Comparison of ENCODE assay signal across 9 mouse cellular contexts in genomic region chr16:32813362-32813761, GRCm38 (mm10). TPM values are rescaled to one million over a fixed set of nuclear protein-coding genes. Genes with fewer than 3 reads are reported as not detected.
A peak's percentile ranks its signal among the peaks of the same experiment; 100 is the strongest.
DNase-seq lines count a peak whose midpoint lies in the region; ATAC-seq and TF ChIP-seq lines count a peak whose summit lies in the region.
"Had no signal": no experiment of that assay in that cellular context is flagged by ENCODE, and none has a peak within 500 bp of the region (broad histone marks: within the 10 kb centered on the region; RNA-seq: fewer than 3 reads in every experiment).

No protein-coding gene starts in this region.

- H3K4me2 ChIP-seq in midbrain, postnatal 0 days (ENCODE audit: low read depth, low read length, poor library complexity, severe bottlenecking), result peak overlapping the region; percentile 18; the same call in 1 of the 2 replicates
- H3K4me2 ChIP-seq in midbrain, embryonic 15.5 days, result no peak overlapping the region
- peak overlapping the region; percentile 42 for H3K4me2 ChIP-seq in heart, embryonic 16.5 days (ENCODE audit: low read depth, low read length)
- peak overlapping the region; percentile 38; the same call in 1 of the 2 replicates for H3K4me2 ChIP-seq in neural tube, embryonic 15.5 days

- H3K27me3 ChIP-seq in heart, embryonic 10.5 days (ENCODE audit: insufficient read depth, poor library complexity, severe bottlenecking), result no peaks in the 10 kb centered on the region
- H3K27me3 ChIP-seq in midbrain, postnatal 0 days (ENCODE audit: insufficient read depth, low read length), result no peaks in the 10 kb centered on the region
- H3K27me3 ChIP-seq in midbrain, embryonic 15.5 days (replicated peaks), result no peaks in the 10 kb centered on the region
- no peaks in the 10 kb centered on the region for H3K27me3 ChIP-seq in heart, embryonic 16.5 days (ENCODE audit: control insufficient read depth, insufficient read depth, low read length)
- H3K27me3 ChIP-seq in neural tube, embryonic 15.5 days (replicated peaks), result no peaks in the 10 kb centered on the region

- peak overlapping the region; percentile 33 for H3K4me3 ChIP-seq in heart, embryonic 10.5 days
- no peak overlapping the region for H3K4me3 ChIP-seq in midbrain, postnatal 0 days (ENCODE audit: low read depth, low read length)
- no peak overlapping the region for H3K4me3 ChIP-seq in midbrain, embryonic 15.5 days
- no peak overlapping the region; the same call in 1 of the 2 replicates for H3K4me3 ChIP-seq in heart, embryonic 16.5 days (ENCODE audit: low read length)
- no peak overlapping the region for H3K4me3 ChIP-seq in neural tube, embryonic 15.5 days (replicated peaks)

- no peak for TF ChIP-seq CTCF in midbrain, postnatal 0 days (IDR thresholded peaks at IDR 0.05)

- DNase-seq in heart, embryonic 10.5 days (ENCODE audit: low spot score), result no peak
- DNase-seq in heart, adult 18-20 months, result no peak
- no peak for DNase-seq in midbrain, postnatal 0 days (ENCODE audit: low spot score)
- no peak for DNase-seq in gastrocnemius, postnatal 25 days

- H3K9ac ChIP-seq in midbrain, postnatal 0 days (replicated peaks; ENCODE audit: low read length, poor library complexity, severe bottlenecking), result no peak overlapping the region
- no peak overlapping the region for H3K9ac ChIP-seq in midbrain, embryonic 15.5 days
- no peak overlapping the region for H3K9ac ChIP-seq in heart, embryonic 16.5 days (ENCODE audit: low read length)
- no peak overlapping the region for H3K9ac ChIP-seq in neural tube, embryonic 15.5 days (replicated peaks)

- no peak overlapping the region for H3K27ac ChIP-seq in heart, embryonic 10.5 days
- H3K27ac ChIP-seq in midbrain, postnatal 0 days (ENCODE audit: low read depth, low read length), result no peak overlapping the region
- no peak overlapping the region for H3K27ac ChIP-seq in midbrain, embryonic 15.5 days
- H3K27ac ChIP-seq in heart, embryonic 16.5 days (ENCODE audit: low read length), result no peak overlapping the region
- H3K27ac ChIP-seq in neural tube, embryonic 15.5 days (replicated peaks), result no peak overlapping the region

- ATAC-seq in midbrain, postnatal 0 days (ENCODE audit: low FRiP score), result no peak
- no peak for ATAC-seq in midbrain, embryonic 15.5 days (replicated peaks)
- ATAC-seq in heart, embryonic 16.5 days (replicated peaks; ENCODE audit: extremely low read depth, insufficient read depth, low FRiP score), result no peak
- no peak for ATAC-seq in neural tube, embryonic 15.5 days (ENCODE audit: low FRiP score)
- ATAC-seq in granulocyte monocyte progenitor cell, adult 5-6 weeks (replicated peaks; ENCODE audit: poor library complexity, severe bottlenecking), result no peak

- H3K4me1 ChIP-seq in heart, embryonic 10.5 days, result peaks cover 25% of the 10 kb centered on the region
- H3K4me1 ChIP-seq in midbrain, postnatal 0 days (ENCODE audit: insufficient read depth, low read length), result no peaks in the 10 kb centered on the region; the same call in 1 of the 2 replicates
- peaks cover 9% of the 10 kb centered on the region for H3K4me1 ChIP-seq in midbrain, embryonic 15.5 days
- H3K4me1 ChIP-seq in heart, embryonic 16.5 days (ENCODE audit: control insufficient read depth, insufficient read depth, low read length), result peaks cover 15% of the 10 kb centered on the region
- peaks cover 14% of the 10 kb centered on the region for H3K4me1 ChIP-seq in neural tube, embryonic 15.5 days

- H3K36me3 ChIP-seq in heart, embryonic 10.5 days, result no peaks in the 10 kb centered on the region
- no peaks in the 10 kb centered on the region for H3K36me3 ChIP-seq in midbrain, postnatal 0 days (ENCODE audit: insufficient read depth, low read length)
- no peaks in the 10 kb centered on the region for H3K36me3 ChIP-seq in midbrain, embryonic 15.5 days (replicated peaks)
- no peaks in the 10 kb centered on the region for H3K36me3 ChIP-seq in heart, embryonic 16.5 days (ENCODE audit: control insufficient read depth, insufficient read depth)
- H3K36me3 ChIP-seq in neural tube, embryonic 15.5 days, result no peaks in the 10 kb centered on the region

- H3K9me3 ChIP-seq in heart, embryonic 10.5 days, result no peaks in the 10 kb centered on the region
- no peaks in the 10 kb centered on the region for H3K9me3 ChIP-seq in midbrain, postnatal 0 days (ENCODE audit: low read length)
- H3K9me3 ChIP-seq in midbrain, embryonic 15.5 days, result no peaks in the 10 kb centered on the region
- no peaks in the 10 kb centered on the region for H3K9me3 ChIP-seq in heart, embryonic 16.5 days (replicated peaks; ENCODE audit: control insufficient read depth, low read length)
- no peaks in the 10 kb centered on the region for H3K9me3 ChIP-seq in neural tube, embryonic 15.5 days (replicated peaks)

- WGBS in heart, embryonic 10.5 days, result 47% methylated on average over 9 of the region's 9 CpGs
- WGBS in midbrain, postnatal 0 days, result 58% methylated on average over 9 of the region's 9 CpGs
- 49% methylated on average over 9 of the region's 9 CpGs for WGBS in midbrain, embryonic 15.5 days
- 49% methylated on average over 9 of the region's 9 CpGs for WGBS in heart, embryonic 16.5 days
- 54% methylated on average over 9 of the region's 9 CpGs for WGBS in neural tube, embryonic 15.5 days

RNA-seq across cellular contexts. Expression of gene Smbd1, which starts 3.1 kb away (rescaled TPM):
- polyA plus RNA-seq in heart, embryonic 10.5 days (2016; fragmentation: Nextera tagmentation; extraction: Ambion mirVana), result not detected in 2 replicates
- not detected for total RNA-seq in heart, adult 18-20 months (2021)
- total RNA-seq in midbrain, postnatal 0 days (2014; rRNA removed), result not detected in 2 replicates
- not detected in 2 replicates for polyA plus RNA-seq in midbrain, postnatal 0 days (2015; fragmentation: Nextera tagmentation; extraction: Ambion mirVana)
- polyA plus RNA-seq in midbrain, embryonic 15.5 days (2015; fragmentation: Nextera tagmentation; extraction: Ambion mirVana), result not detected in 2 replicates
- polyA plus RNA-seq in heart, embryonic 16.5 days (2015; fragmentation: Nextera tagmentation; extraction: Ambion mirVana), result not detected in 2 replicates
- not detected in 2 replicates for polyA plus RNA-seq in neural tube, embryonic 15.5 days (2015; fragmentation: Nextera tagmentation; extraction: Ambion mirVana)
- not detected in 2 replicates for total RNA-seq in granulocyte monocyte progenitor cell, adult 5-6 weeks (2014; fragmentation: Nextera tagmentation)
- not detected in 2 replicates for total RNA-seq in granulocyte monocyte progenitor cell, adult 5-6 weeks (2017)
- not detected for total RNA-seq in gastrocnemius, postnatal 25 days (2021)
- polyA plus RNA-seq: spleen, adult 2 months had no signal

RNA-seq across cellular contexts. Expression of gene Muc20, which starts 16.1 kb away (rescaled TPM):
- 0.07 and 0.19 TPM in 2 replicates for polyA plus RNA-seq in heart, embryonic 10.5 days (2016; fragmentation: Nextera tagmentation; extraction: Ambion mirVana)
- total RNA-seq in heart, adult 18-20 months (2021), result under 1 TPM; 0.30 to 0.44 TPM
- 0.09 and 0.22 TPM in 2 replicates for total RNA-seq in midbrain, postnatal 0 days (2014; rRNA removed)
- polyA plus RNA-seq in midbrain, postnatal 0 days (2015; fragmentation: Nextera tagmentation; extraction: Ambion mirVana), result 0.07 TPM in 1 of 2 replicates, not detected in the other
- not detected in 2 replicates for polyA plus RNA-seq in midbrain, embryonic 15.5 days (2015; fragmentation: Nextera tagmentation; extraction: Ambion mirVana)
- 0.16 and 0.19 TPM in 2 replicates for polyA plus RNA-seq in heart, embryonic 16.5 days (2015; fragmentation: Nextera tagmentation; extraction: Ambion mirVana)
- not detected in 2 replicates for polyA plus RNA-seq in neural tube, embryonic 15.5 days (2015; fragmentation: Nextera tagmentation; extraction: Ambion mirVana)
- total RNA-seq in granulocyte monocyte progenitor cell, adult 5-6 weeks (2014; fragmentation: Nextera tagmentation), result not detected in 2 replicates
- total RNA-seq in granulocyte monocyte progenitor cell, adult 5-6 weeks (2017), result not detected in 2 replicates
- under 1 TPM; 0.28 to 0.64 TPM for total RNA-seq in gastrocnemius, postnatal 25 days (2021)
- polyA plus RNA-seq: spleen, adult 2 months had no signal
